Mouse (Mus musculus) G1E-ER4 (cell line): ENCODE measurements around the gene Lrch1. TPM values are rescaled to one million over a fixed set of nuclear protein-coding genes. Genes with fewer than 3 reads are reported as not detected.

ENCODE experiments used
- GATA1 ChIP-seq: IDR thresholded peaks from one replicate; pipeline ENCODE4 v1.8.0; 2012; ENCODE audit warnings: low read length, inconsistent platforms
- polyA plus RNA-seq: library from polyadenylated mRNA; stranded (reverse); fragments of >175 nt; gene quantifications from 2 replicates; pipeline ENCODE4 v1.2.3, GENCODE M21; 2012

Gene Lrch1
- not detected in 2 replicates for polyA plus RNA-seq

DNA sequence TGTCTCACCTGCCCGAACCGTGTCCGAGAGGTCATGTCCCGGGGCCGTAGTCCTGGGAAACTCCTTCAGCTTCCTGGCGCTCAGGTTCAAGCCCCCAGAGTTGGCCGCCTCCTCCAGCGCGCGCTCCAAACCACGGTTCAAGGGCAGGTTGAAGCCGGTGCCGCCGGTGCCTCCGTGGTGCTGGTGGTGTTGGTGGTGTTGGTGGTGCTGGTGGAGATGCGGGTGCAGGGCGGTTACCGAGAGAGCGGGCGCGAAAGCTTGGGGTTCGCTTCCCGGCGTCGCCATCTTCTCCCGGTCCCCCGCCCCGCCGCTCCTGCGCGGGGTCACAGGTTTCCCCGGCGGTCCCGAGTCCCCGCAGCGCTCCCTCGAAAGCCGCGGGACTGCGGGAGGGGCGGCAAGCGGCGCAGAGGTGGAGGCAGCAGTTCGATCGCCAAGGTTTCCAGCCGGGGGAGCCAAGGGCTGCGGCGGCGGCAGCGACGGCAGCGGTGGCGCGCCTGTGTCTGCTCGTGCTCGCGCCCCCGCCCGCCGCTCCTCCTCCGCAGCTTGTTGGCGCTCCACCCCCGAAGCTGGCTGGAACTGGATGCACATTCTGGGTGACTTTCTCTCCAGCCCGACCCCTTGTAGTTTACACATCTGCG lies at the start of gene Lrch1:
Lrch1 (minus strand) TSS at position 501 of the 638 bp plus-strand sequence.
- TF ChIP-seq GATA1, result no peak

DNA sequence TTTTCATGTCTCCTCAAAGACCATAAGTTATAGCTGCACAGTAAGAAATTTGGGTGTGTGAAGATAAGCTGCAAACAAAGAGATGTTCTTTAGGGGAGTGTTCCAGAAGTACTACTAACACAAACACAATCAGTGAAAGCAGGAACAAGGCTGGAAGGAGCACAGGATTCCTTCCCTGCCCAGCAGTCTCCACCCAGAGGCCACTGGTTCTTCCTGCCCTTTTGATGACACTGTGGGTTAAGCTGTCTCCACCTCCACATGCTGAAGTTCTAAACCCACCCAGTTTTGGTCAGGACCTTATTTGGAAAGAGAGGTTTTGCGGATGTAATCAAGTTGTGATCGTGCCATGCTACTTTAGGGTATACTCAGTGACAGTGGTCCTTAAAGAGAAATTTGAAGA lies 49.4 kb upstream of the Lrch1 start:
- no peak for TF ChIP-seq GATA1

DNA sequence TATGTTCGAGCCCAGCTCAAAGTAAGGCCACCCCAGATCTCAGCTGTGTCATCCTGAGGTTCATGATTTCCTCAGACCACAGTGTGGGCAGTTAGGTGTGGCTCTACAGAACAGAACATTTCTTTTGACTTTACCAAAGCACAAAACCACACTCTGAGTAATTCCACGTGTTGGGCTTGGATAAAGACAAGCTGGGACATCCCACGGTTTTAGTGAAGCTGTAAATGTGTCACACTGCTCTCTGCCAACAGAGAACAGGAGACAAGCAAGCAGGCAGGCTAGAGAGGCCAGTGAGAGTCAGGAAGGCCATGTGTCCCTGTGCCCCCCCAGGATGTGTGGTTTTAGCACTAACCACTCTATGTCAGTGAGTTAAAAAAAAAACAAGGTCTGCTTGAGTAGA lies 48.9 kb upstream of the Lrch1 start:
- TF ChIP-seq GATA1, result no peak

DNA sequence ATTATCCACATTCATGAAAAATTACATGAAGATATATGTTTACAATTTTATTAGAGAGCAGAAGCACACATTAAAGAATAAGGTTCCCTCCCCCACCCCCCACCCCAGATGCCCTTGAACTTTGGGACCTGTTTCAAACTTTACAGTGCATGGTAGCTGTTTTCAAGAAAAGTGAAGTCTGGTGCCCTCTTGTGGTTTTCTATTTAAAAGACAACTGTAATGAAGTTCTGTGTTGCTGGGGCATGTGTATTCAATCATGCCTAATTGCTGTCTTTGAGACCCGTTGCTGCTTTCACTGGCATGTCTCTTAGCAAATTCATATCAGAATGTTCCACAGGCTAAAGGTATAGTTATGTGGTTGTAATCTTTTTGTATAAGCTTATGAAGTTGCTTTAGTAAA lies 42.8 kb upstream of the Lrch1 start:
- TF ChIP-seq GATA1, result no peak

DNA sequence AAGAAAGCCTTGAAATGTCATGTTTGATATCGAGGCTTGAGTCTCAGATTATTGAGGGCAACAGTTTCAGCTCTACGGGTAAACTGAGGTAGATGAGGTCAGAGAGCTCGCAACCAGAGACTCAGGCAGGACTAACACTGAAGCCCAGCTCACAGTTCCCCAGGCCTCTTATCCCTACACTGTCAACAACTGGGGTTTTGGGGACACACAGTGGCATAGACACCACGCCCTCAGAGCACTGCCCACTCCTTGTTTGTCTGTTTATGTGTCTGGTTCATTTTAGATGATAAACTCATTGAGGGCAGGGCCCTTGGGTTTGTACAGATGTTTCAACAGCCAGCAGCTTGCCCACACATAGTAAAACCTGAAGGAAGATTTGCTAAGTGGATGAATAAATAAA lies 42.2 kb upstream of the Lrch1 start:
- TF ChIP-seq GATA1, result no peak

DNA sequence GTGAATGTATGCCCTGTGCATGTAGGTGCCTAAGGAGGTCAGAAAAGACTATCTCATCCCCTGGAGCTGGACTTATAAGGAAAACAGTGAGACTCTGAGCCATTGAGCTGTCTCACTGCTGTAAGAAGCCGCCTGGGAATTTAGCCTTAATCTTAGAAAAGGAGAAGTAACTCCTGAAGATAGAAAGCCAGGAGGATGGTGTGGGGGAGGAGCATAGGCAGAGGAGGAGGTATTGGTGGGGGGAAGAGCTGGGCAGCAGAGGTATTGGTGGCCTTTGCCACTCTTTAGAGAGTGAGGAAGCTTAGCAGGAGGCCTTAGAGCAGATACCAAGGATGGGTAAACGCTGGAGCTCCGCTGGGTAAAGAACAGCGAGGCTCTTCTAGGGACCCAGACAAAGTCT lies 41.6 kb upstream of the Lrch1 start:
- TF ChIP-seq GATA1, result no peak

DNA sequence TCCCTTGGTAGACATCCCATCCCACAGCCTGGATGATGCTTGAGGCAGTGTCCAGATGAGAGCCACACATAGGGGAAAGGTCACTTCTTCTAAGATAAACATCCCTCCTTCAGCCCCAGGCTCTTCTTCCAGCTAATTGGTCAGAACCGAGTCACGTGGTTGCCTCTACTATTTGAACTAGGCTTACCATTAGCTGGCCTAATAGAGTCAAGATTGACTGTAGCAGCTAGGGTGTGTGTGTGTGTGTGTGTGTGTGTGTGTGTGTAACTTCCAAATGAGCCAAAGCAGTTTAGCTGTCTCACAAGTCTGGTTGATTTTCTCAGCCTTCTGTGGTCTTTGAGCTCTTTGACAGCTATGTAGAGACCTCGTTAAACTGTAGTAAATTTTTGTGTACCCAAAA lies 38.9 kb upstream of the Lrch1 start:
- TF ChIP-seq GATA1, result no peak

DNA sequence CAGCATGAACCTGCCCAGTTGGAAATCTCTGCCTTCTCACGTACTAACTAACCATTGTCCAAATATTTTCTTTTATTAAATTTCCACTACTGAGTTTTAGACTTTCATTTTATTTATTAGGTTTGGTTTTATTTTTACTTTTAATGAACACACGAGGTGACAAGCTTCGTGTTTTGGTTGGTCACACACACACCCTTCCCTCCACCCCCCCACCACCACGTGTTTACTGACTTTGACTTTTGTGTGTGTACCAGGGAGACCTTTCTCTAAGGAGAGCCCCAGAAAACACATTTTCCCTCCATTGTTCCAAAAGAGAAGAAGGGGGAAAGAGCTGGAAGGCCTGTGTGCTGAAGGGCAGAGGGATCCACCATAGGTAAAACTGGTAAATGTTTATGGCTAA lies 38.0 kb upstream of the Lrch1 start:
- TF ChIP-seq GATA1, result no peak

DNA sequence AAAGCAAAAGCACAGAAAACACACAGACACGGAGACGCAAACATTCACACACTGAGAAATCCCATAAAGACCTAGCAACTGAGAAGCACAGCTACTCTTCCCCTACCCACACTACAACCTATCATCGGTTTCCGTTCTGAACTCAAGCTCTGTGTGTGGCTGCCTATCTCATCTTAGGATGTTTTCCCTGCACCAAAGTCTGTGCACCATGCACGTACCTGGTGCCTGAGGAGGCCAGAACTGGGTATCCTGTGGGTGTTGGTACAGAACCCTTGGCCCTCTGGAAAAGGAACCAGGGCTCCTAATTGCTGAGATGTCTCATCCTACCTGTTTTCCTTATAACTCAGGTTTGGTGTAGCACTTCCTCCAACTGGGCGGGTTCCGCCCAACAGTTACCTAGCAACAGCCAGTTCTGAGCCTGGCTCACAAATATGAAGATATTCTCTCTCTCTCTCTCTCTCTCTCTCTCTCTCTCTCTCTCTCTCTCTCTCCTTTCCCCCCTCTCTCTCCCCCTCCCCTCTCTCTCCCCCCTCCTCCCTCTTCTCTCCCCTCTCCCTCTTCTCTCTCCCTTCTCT lies 37.2 kb upstream of the Lrch1 start:
- no peak for TF ChIP-seq GATA1

DNA sequence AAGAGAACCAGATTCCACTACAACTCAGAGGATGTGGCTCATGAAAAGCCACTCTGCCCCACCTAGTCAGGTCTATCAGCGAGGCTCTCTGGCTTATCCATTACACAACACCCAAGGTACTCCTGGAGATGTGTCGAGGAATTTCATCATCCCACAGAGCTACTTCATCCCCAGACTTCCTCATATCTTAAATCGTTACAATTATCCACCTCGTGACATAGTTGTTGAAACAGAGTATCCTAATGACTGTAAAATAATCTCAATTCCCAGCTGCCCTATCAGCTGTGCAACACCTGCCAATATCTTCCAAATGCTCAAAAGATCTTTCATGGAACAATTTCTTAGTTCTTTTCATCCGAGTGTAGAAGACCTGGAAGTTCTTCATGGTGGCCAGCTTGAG lies 35.4 kb upstream of the Lrch1 start:
- TF ChIP-seq GATA1, result no peak

DNA sequence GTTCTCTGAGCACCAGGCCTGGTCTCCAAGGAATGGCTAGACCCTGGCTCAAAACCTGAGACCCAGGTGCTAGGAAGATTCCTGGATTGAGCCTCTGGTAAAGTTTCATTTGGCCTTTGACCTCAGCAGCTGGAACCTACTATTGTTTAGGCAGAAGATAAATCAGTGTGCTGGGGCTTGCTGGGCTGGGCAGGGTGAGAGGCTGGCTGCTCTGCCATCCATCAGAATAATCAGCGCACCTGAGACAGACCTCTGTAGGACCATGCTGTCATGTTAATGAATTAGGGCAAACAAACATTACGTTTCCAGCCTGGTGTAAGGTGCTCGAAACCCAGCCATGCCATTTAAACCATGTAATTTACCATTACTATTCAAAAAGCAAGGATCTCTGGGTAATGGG lies 33.3 kb upstream of the Lrch1 start:
- TF ChIP-seq GATA1, result no peak

DNA sequence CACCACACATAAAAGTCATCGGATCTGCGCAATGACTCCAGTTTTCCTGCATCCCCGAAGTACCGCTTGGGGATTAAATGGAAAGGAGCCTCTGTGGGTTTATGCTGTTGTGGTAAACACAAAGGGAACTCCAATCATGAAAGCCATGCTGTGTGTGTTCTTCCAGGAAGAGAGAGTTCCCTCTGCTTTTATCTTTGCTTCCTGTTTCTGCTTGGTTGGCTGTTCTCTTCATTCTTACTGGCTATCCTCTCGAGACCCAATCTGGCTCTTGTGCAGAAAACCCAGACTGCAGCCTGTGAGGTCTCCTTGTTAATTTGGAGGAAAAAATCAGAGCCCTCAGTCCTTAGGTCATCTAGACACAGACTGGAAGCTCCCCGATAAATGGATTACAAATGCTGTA lies 29.3 kb upstream of the Lrch1 start:
- TF ChIP-seq GATA1, result no peak

DNA sequence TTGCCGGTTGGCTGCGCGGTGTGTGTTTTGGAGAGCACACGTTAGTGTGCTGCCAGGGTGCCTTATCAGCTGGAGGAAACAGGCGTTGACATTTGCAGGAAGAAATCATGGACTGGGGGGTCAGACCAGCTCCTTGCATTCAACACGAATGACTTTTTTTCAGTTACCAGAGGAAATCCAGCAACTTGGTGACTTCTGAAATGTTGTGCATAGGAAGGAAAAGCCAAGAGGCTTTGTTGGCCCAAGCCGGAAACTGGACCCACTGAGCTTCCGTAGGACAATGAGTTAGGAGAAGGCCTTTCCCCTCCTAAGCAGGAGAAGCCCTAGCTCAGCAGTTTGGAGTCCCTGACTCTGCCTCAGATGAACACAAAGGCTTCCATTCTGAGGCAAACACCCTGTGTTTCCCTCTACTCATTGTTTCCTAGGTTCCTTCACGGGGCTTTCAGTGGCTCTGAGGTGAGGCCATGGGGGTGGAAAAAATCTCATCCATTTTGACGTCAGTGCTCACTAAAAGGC lies 26.5 kb upstream of the Lrch1 start:
- TF ChIP-seq GATA1, result no peak

DNA sequence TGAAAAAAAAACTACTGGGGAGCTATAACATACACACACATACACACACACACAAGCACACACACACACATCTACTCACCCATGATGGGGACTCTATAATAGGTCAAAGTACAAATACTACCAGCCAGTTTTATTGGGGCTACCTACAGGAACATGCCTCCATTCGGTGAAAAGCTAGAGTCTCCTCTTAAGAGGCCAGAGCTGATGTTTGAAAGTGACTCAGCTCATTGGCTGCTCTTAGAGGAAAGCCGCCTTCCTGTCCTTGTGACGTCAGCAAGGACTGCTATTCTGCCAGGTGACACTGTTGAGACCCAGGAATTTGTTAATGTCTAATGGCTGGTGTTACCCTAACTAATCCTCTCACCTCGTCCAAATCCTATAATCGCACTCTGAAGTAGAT lies 25.0 kb upstream of the Lrch1 start:
- no peak for TF ChIP-seq GATA1

DNA sequence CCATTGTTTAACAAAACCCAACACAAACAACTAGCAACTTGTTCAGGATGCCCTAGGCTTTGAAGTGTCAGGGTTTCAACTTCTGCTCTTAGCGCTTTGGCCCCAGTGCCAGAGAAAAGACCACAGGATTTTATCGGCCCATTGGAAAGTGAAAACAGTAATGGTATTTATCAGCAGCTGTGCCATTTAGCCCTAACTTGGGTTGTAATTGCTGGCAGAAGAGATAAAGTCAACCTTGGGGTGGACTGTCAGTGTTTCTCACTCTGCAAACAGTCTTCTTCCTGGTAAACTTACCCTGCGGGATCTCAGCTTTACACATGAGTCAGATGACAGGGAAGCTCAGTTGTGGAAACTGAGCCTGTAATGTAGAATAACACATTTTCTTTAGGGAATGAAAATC lies 24.5 kb upstream of the Lrch1 start:
- no peak for TF ChIP-seq GATA1

DNA sequence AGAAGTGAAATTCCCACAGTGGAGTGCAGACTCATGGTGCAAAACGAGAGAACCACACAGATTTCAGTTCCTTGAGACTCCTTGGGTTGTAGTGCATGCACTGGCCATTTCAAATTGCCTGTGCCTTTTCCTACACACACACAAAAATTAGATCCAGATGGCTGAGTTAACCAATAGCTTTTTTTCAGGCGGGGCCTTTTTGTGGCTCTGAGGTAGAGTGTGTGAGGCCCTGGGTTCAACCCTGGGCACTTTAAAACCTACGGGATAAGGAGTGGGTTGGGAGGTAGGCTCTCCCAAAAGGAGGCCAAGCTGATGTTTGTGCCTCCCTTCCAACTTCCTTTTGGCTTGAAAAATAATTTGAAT lies 15.7 kb upstream of the Lrch1 start:
- TF ChIP-seq GATA1, result no peak

DNA sequence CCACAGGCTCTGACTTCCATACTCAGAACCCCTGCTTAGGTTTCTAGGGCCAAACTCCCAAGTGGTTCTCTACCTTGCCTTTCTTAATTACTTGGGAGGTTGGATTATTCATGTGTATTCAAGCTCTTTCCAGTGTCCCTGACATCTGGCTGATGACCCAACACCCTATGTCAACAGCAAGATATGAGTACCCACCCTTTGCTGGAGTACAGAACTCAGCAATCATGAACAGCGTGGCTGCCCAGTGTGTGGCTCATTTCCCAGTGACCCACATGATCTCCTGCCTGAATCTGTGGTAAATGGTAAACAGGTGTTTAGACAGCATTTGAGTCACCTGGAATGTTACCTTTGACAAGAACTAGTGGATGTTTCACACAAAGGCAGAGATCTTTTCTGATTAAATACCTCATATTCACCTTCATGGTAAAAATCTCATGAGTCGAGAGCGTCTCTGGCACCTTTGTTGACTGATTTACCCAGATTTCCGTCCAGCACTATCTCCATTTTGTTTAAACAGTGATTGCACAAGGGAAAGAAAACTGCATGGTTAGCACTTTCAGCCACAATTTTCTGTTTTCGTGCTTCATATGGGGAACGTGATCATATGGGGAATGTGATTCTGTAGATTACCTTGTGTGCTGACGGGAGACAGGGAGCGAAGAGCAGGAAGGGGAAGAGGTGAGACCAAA lies 15.2 kb upstream of the Lrch1 start:
- no peak for TF ChIP-seq GATA1
